Mouse (Mus musculus): ENCODE measurements around the gene Gdf11.
A peak's percentile ranks its signal among the peaks of the same experiment; 100 is the strongest.

Gene Gdf11

GRCm38 (mm10) chr10:128895952-128896693 is 4.6 kb upstream of the Gdf11 start:
- no peak for DNase-seq (ENCODE audit: low read depth, low spot score)

GRCm38 (mm10) chr10:128895437-128895836 is 3.9 kb upstream of the Gdf11 start:
- peak; percentile 83 for DNase-seq (ENCODE audit: low read depth, low spot score)

- no peak for DNase-seq (ENCODE audit: low read depth, low spot score)
These were observed 728 bp upstream of the Gdf11 start for GRCm38 (mm10) chr10:128892246-128892645.

DNA sequence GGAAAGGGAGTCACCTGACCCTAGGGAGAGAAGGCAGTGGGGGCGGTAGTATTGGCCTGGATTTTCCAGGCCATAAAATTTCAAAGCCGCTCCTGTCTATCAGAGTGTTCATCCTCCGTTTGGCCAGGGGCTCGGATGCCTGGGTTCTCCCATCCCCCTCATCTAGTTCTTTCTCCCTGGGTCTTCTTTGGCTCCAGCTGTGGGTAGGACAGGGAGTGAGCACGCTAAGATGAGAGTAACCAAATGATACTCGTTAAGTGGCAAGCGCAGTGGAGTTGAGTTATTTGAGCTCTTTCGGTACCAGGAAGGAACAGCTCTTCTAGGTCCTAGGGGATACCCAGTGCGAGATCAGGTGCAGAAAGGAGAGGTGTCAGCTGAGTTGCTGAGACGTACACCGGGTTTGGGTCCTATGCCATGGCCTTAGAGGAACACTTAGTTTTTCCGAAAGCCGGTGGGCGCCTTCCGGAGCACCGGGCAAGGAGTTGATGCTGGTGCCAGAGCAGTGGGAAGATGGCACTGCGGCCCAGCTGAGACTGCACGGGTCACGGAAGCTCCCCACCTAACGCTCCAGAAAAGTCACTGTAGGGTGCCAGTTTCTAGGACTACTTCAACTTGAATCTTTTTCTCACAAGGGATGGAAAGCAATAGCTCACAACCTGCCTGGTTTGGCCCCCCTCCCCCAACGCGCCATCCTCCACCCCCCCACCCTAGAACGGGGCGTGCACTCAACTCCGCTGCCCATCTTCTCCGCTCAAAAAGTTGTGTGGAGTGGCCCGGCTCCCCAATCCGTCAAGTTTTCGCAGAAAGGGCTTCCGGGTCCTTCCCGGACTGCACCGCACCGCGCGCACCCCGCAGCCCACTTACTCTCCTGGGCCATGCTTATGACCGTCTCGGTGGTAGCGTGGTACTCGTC is 879 bp downstream of the Gdf11 start:
- DNase-seq (ENCODE audit: low read depth, low spot score), result no peak

- DNase-seq (ENCODE audit: low read depth, low spot score), result no peak
These were observed 1.7 kb downstream of the Gdf11 start for GRCm38 (mm10) chr10:128889846-128890245.

DNA sequence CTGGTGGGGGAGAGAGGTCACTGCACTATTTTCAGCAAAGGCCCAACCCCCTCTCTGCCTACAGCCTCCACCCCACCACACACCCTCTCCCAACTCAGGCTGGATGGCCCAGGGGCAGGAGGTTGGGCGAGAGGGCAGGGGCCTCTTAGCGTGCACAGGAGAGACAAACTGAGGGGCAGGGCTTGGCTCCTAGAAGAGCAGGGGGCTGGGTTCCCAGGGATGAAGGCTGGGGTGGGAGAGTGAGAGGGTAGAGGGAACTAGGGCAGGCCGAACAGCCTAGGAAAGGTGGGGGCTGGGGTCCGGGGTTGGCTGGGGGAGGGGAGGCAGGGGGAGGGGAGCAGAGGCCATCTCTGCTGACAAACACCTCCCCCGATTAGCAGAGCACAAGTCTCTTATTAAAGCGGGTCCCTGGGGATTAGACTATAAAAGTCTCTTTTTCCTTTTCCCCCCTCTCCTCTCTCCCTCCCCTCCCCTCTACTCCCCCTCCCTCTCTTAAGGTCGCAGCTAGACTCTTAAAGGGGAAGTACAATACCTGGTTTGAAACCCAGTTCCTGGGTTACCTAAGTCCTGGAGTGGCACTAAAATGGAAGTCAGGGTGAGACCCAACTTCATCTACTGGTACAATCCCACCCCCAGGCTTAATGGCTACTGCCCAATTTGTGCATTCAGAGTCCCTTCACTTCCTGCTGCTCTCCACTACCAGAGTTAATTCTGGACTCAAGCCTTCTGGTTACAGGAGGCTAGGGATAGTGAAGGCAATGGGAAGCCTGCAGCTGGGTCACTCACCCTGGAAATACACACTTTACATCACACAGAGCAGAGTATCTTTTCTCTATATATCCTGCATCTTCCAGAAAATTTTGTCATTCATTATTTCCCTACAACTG is 2.3 kb downstream of the Gdf11 start:
- no peak for DNase-seq (ENCODE audit: low read depth, low spot score)

GRCm38 (mm10) chr10:128882067-128882466 is 9.5 kb downstream of the Gdf11 start:
- no peak for DNase-seq (ENCODE audit: low read depth, low spot score)

DNA sequence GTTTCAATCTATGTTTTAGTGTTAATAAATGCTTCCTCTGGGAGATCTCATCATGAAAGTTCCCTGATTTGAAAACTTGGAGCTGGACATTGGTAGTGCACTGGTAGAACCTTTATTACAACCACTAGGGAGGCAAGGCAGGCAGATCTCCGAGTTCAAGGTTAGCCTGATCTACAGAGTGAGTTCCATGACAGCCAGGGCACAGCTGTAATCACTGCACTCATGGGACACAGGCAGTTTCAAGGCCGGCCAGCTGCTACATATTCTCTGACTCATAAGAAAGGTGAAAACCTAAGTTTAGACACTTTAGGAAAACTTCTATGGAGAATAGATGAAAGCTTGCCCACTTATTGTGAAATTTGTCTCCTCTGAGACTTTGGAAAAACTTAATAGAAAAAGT is 12.7 kb downstream of the Gdf11 start:
- no peak for DNase-seq (ENCODE audit: low read depth, low spot score)

DNA sequence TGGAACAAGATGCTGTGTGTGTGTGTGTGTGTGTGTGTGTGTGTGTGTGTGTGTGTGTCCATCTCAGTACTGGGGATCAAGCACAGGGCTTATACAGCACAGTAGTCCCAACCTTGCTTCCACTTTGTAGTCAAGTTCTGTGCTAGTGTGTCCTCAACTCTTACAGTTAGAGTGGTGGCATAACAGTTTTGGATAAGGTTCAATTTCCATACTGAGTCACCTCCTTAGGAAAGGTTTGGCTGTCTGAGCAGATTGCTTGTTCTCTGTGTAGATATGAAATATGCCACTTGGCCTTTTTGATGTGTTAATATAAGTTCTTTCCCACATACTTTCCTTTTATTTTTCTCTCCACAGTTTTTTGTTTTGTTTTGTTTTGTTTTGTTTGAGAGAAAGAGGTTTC is 13.2 kb downstream of the Gdf11 start:
- no peak for DNase-seq (ENCODE audit: low read depth, low spot score)

GRCm38 (mm10) chr10:128870341-128870740 is 21.2 kb downstream of the Gdf11 start:
- DNase-seq (ENCODE audit: low read depth, low spot score), result no peak

GRCm38 (mm10) chr10:128866518-128866917 is 25.0 kb downstream of the Gdf11 start:
- no peak for DNase-seq (ENCODE audit: low read depth, low spot score)

DNA sequence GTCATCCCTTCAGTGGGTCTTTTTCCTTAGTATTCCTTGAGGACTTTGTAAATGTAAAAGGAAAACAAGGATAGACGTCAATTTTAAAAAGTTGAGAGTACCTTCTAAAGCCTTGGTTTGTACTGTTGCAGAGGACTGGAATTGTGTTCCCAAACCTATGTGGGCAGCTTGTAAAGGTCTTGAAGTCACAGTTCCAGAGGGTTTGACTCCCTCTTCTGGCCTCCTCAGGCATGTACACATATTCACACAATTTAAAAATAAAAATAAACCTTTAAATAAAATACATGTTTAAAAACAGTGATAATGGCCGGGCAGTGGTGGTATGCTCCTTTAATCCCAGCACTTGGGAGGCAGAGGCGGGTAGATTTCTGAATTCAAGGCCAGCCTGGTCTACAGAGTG is 25.5 kb downstream of the Gdf11 start:
- DNase-seq (ENCODE audit: low read depth, low spot score), result no peak

GRCm38 (mm10) chr10:128861176-128861575 is 30.3 kb downstream of the Gdf11 start:
- no peak for DNase-seq (ENCODE audit: low read depth, low spot score)

DNA sequence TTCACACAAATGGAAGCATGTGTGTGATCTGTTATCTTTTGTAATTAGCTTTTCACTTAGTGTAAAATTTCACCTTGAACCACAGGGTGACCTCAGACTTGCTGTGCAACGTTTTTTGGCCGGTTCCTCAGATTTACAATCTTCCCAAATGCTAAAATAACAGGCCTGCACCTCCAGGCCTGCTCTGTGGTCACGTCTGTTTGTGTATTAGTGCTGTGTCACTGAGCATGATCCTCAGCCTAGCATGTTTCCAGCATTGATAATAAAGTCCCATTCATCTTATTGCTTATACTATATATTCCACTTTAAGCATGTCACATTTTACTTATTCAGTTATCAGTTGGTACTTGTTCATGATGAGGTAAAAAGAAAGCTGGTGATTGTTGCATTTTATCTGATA is 41.2 kb downstream of the Gdf11 start:
- DNase-seq (ENCODE audit: low read depth, low spot score), result no peak

DNA sequence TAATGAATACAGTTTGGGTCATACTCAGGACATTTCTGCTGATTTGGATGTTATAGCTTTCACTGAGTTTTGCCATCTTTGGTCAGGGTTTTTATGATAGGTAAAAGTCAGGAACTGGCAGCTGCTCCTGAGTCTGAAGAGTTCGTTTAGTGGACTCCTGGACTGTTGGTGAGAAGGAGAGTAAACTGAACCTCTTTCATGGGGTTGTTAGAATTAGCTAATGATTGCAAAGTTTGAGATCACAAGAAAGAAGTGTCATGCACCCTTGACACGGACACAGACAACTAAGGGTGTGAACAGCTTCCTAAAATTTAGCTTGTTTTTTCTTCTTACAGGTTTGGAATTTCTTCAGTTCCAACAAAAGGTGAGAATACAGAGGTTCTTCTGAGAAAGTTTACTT is 43.1 kb downstream of the Gdf11 start:
- DNase-seq (ENCODE audit: low read depth, low spot score), result no peak

DNA sequence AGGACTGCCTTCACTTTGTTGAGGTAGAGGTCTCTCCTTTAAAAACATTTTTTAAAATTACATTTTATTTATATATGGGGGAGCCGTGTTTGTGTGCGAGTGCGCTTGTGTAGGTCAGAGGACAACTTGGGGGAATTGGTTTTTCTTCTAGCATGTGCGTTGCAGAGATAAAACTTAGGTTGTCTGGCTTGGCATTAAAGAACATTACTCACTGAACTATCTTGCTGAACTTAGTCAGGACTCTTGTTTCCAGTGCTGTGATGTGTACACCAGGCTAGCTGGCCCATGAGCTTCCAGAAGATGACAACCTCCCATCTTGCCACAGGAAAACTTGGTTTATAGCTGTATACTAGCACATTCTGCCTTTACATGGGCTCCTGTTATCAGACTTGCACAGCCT is 44.9 kb downstream of the Gdf11 start:
- DNase-seq (ENCODE audit: low read depth, low spot score), result no peak

- peak; percentile 14 for DNase-seq (ENCODE audit: low read depth, low spot score)
These were observed 46.0 kb downstream of the Gdf11 start for GRCm38 (mm10) chr10:128845516-128845915.

- no peak for DNase-seq (ENCODE audit: low read depth, low spot score)
These were observed 48.3 kb downstream of the Gdf11 start for GRCm38 (mm10) chr10:128843260-128843659.

- no peak for DNase-seq (ENCODE audit: low read depth, low spot score)
These were observed 50.9 kb downstream of the Gdf11 start for GRCm38 (mm10) chr10:128840612-128841011.

DNA sequence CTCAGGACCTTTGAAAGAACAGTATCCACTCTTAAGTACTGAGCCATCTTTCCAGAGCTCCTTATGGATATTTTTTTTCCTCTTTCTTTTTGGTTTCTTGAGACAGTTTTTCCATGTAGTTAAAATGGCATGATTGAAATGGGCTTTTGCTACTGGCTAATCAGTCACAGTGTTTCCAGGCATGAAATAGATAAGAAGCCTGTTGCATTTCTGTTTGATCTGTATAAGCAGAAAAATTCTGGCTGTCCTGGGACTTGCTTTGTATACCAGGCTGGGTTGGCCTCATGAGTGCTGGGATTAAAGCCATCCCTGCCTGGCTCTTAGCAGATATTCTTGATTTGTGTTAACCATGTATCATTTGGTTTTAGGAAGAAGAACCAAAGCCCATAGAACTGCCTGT is 52.1 kb downstream of the Gdf11 start:
- no peak for DNase-seq (ENCODE audit: low read depth, low spot score)

- DNase-seq (ENCODE audit: low read depth, low spot score), result no peak
These were observed 54.1 kb downstream of the Gdf11 start for GRCm38 (mm10) chr10:128837400-128837799.
